Mouse (Mus musculus) heart, postnatal 4 days (tissue): ENCODE measurements around the gene Rprm. TPM values are rescaled to one million over a fixed set of nuclear protein-coding genes. Genes with fewer than 3 reads are reported as not detected.

Experiments used
- DNase-seq: peaks from one replicate; pipeline ENCODE4 v3.0.0; 2021
- total RNA-seq, 2 experiments: library from RNA; stranded (reverse); gene quantifications; 2 replicates each; pipeline ENCODE4 v1.2.3; 2021

Rprm gene
- total RNA-seq = under 1 TPM; 0.31 to 0.36 TPM

GRCm38 (mm10) chr2:54085430-54086087 lies at the start of gene Rprm:
Gene Rprm (minus strand): TSS chr2:54085552.
- DNase-seq = peak; percentile 92

GRCm38 (mm10) chr2:54119305-54119704 lies 34.0 kb upstream of the Rprm start:
- DNase-seq = no peak

GRCm38 (mm10) chr2:54118881-54119280 lies 33.5 kb upstream of the Rprm start:
- peak; percentile 15 for DNase-seq

GRCm38 (mm10) chr2:54111294-54111693 lies 25.9 kb upstream of the Rprm start:
- DNase-seq = no peak

- no peak for DNase-seq
These were observed 20.9 kb upstream of the Rprm start for GRCm38 (mm10) chr2:54106232-54106726.

- DNase-seq = no peak
These were observed 14.6 kb upstream of the Rprm start for GRCm38 (mm10) chr2:54099939-54100338.

GRCm38 (mm10) chr2:54092616-54093015 lies 7.3 kb upstream of the Rprm start:
- DNase-seq = no peak

GRCm38 (mm10) chr2:54086254-54086653 lies 902 bp upstream of the Rprm start:
- DNase-seq = no peak

GRCm38 (mm10) chr2:54084737-54085429 lies 469 bp downstream of the Rprm start:
- DNase-seq = no peak

GRCm38 (mm10) chr2:54083861-54084736 lies 1.3 kb downstream of the Rprm start:
- DNase-seq = no peak

- DNase-seq = no peak
These were observed 6.4 kb downstream of the Rprm start for GRCm38 (mm10) chr2:54078961-54079360.

GRCm38 (mm10) chr2:54071526-54071925 lies 13.8 kb downstream of the Rprm start:
- DNase-seq = no peak

- DNase-seq = no peak
These were observed 22.9 kb downstream of the Rprm start for GRCm38 (mm10) chr2:54062421-54062820.

GRCm38 (mm10) chr2:54061039-54061438 lies 24.3 kb downstream of the Rprm start:
- DNase-seq = no peak
